Mouse (Mus musculus): ENCODE results near the gene Spindoc.
A peak's percentile ranks its signal among the peaks of the same experiment; 100 is the strongest.

- TF ChIP-seq ETS1 (IDR thresholded peaks at IDR 0.05; ENCODE audit: low read depth, low read length) (no peak), EP300 (IDR thresholded peaks at IDR 0.05; ENCODE audit: low read depth in 1 of 2, low read length in 2 of 2) (peak in 1 of 2 experiments; percentile 23; a peak in 1 of 4 replicates)
Observed at GRCm38 (mm10) chr19:7340780-7341475, 41.9 kb downstream of the Spindoc start.
